11 mouse cellular contexts compared by ENCODE assay signal in the genomic region with DNA sequence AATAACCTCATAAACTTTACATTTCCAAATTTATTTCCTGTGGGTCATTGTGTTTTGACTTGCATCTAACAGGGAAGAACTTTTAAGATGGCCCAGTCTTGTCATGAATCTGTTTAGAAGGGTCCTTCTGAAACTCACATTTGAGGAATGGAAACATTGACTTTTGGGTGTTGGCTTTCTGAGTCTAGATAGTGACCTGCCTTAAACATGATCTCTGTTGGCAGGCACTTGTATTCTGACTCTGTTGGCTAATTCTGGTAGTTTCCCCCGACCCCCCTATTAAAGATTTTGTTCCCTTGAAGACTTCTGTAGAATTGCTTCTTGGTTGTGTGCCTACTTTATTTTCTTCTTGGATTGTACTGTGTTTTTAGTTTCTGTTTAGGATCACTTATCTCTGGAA. TPM values are rescaled to one million over a fixed set of nuclear protein-coding genes. Genes with fewer than 3 reads are reported as not detected.
DNase-seq lines count a peak whose midpoint lies in the region; ATAC-seq lines count a peak whose summit lies in the region.
"Had no signal": no experiment of that assay in that cellular context is flagged by ENCODE, and none has a peak within 500 bp of the region (broad histone marks: within the 10 kb centered on the region; RNA-seq: fewer than 3 reads in every experiment).

No protein-coding gene starts in this region.

- ATAC-seq in heart, embryonic 13.5 days (ENCODE audit: extremely low read depth, insufficient number of reproducible peaks, low FRiP score, low TSS enrichment) = no peak
- no peak for ATAC-seq in lung, embryonic 16.5 days (ENCODE audit: low read depth)
- ATAC-seq in stomach, embryonic 14.5 days (ENCODE audit: insufficient number of reproducible peaks, insufficient read depth, low FRiP score, low read depth) = no peak

- H3K36me3 ChIP-seq in heart, embryonic 13.5 days = no peaks in the 10 kb centered on the region
- no peaks in the 10 kb centered on the region for H3K36me3 ChIP-seq in lung, embryonic 16.5 days (ENCODE audit: control insufficient read depth, insufficient read depth, low read length)
- no peaks in the 10 kb centered on the region for H3K36me3 ChIP-seq in stomach, embryonic 14.5 days (ENCODE audit: control insufficient read depth, insufficient read depth, low read length)
- H3K36me3 ChIP-seq: midbrain, embryonic 12.5 days had no signal

- intact Hi-C loops in heart, postnatal 25 days (cut with DNase I) = loop anchor here (5.0 to 10.0 kb wide), 3 partner anchors 80 to 437 kb away; a partner anchor contains a TSS
- intact Hi-C loops in left cerebral cortex, postnatal 4 days (cut with DNase I) = no loop called here

- peak overlapping the region; percentile 95 for H3K4me3 ChIP-seq in heart, embryonic 13.5 days
- no peak overlapping the region for H3K4me3 ChIP-seq in lung, embryonic 16.5 days (ENCODE audit: low read length)
- no peak overlapping the region for H3K4me3 ChIP-seq in stomach, embryonic 14.5 days (ENCODE audit: low read depth, low read length)

- peaks cover 28% of the 10 kb centered on the region for H3K4me1 ChIP-seq in heart, embryonic 13.5 days
- H3K4me1 ChIP-seq in lung, embryonic 16.5 days (replicated peaks; ENCODE audit: control insufficient read depth, insufficient read depth, low read length) = peaks cover 18% of the 10 kb centered on the region
- H3K4me1 ChIP-seq in stomach, embryonic 14.5 days (ENCODE audit: control insufficient read depth, insufficient read depth, low read length) = peaks cover 14% of the 10 kb centered on the region

- H3K9me3 ChIP-seq in heart, embryonic 13.5 days = no peaks in the 10 kb centered on the region
- no peaks in the 10 kb centered on the region for H3K9me3 ChIP-seq in lung, embryonic 16.5 days (ENCODE audit: control insufficient read depth, low read length)
- no peaks in the 10 kb centered on the region for H3K9me3 ChIP-seq in stomach, embryonic 14.5 days (ENCODE audit: control insufficient read depth, low read depth, low read length)
- H3K9me3 ChIP-seq: midbrain, embryonic 12.5 days had no signal

- whole genome bisulfite sequencing in heart, embryonic 13.5 days = 81% methylated on average over 1 of the region's 1 CpGs
- WGBS in lung, embryonic 16.5 days = 82% methylated on average over 1 of the region's 1 CpGs
- WGBS in stomach, embryonic 14.5 days = 79% methylated on average over 1 of the region's 1 CpGs

- 0 out of 2 replicates have a peak overlapping the region, but pooled peaks have one; percentile 12 for H3K9ac ChIP-seq in heart, embryonic 13.5 days
- H3K9ac ChIP-seq in lung, embryonic 16.5 days (ENCODE audit: low read length) = no peak overlapping the region
- H3K9ac ChIP-seq in stomach, embryonic 14.5 days (replicated peaks; ENCODE audit: low read depth, low read length) = no peak overlapping the region
- H3K9ac ChIP-seq: midbrain, embryonic 12.5 days had no signal

- H3K4me2 ChIP-seq in heart, embryonic 13.5 days = peak overlapping the region; percentile 90
- peak overlapping the region; percentile 36 for H3K4me2 ChIP-seq in lung, embryonic 16.5 days (ENCODE audit: low read depth, low read length)
- peak overlapping the region; percentile 91; the same call in 1 of the 2 replicates for H3K4me2 ChIP-seq in stomach, embryonic 14.5 days (replicated peaks; ENCODE audit: low read depth, low read length)

- H3K27me3 ChIP-seq in heart, embryonic 13.5 days (replicated peaks) = no peaks in the 10 kb centered on the region
- H3K27me3 ChIP-seq in lung, embryonic 16.5 days (ENCODE audit: control insufficient read depth, insufficient read depth, low read depth, low read length) = no peaks in the 10 kb centered on the region
- H3K27me3 ChIP-seq in stomach, embryonic 14.5 days (ENCODE audit: control insufficient read depth, insufficient read depth, low read length) = no peaks in the 10 kb centered on the region
- H3K27me3 ChIP-seq: midbrain, embryonic 12.5 days had no signal

- no peak for DNase-seq in heart, postnatal 25 days (ENCODE audit: low spot score)
- no peak for DNase-seq in lung, postnatal 36 days
- peak; percentile 28 for DNase-seq in induced T-regulatory cell, adult 2 months (ENCODE audit: low read depth)
- DNase-seq in left cerebral cortex, postnatal 4 days = no peak
- no peak for DNase-seq in adipocyte (ENCODE audit: low spot score)
- DNase-seq: thymus, adult 18-20 months had no signal

- H3K27ac ChIP-seq in heart, embryonic 13.5 days (replicated peaks) = no peak overlapping the region
- H3K27ac ChIP-seq in lung, embryonic 16.5 days (ENCODE audit: low read length) = no peak overlapping the region
- no peak overlapping the region for H3K27ac ChIP-seq in stomach, embryonic 14.5 days (ENCODE audit: low read length)
- H3K27ac ChIP-seq: midbrain, embryonic 12.5 days had no signal

RNA-seq across cellular contexts. Expression of a gene that starts 1.9 kb away (rescaled TPM):
- 25.4 and 31.1 TPM in 2 replicates for polyA plus RNA-seq in heart, embryonic 13.5 days (2015; fragmentation: Nextera tagmentation; extraction: Ambion mirVana)
- total RNA-seq in heart, postnatal 25 days (2021) = 10 to 100 TPM; 42.6 to 47.6 TPM
- 42.8 and 47.8 TPM in 2 replicates for polyA plus RNA-seq in lung, embryonic 16.5 days (2015; fragmentation: Nextera tagmentation; extraction: Ambion mirVana)
- polyA plus RNA-seq in stomach, embryonic 14.5 days (2014; fragmentation: Nextera tagmentation; extraction: Ambion mirVana) = 50.4 and 51.9 TPM in 2 replicates
- 100 to 1,000 TPM in 1 of 2 experiments, 10 to 100 TPM in 1; 97.7 to 103 TPM for total RNA-seq in left cerebral cortex, postnatal 4 days (2021)

RNA-seq across cellular contexts. Expression of a gene that starts 47.7 kb away (rescaled TPM):
- polyA plus RNA-seq in heart, embryonic 13.5 days (2015; fragmentation: Nextera tagmentation; extraction: Ambion mirVana) = 0.12 and 0.34 TPM in 2 replicates
- total RNA-seq in heart, postnatal 25 days (2021) = under 1 TPM in 1 of 2 experiments, not detected in 1; 0.59 TPM
- polyA plus RNA-seq in lung, embryonic 16.5 days (2015; fragmentation: Nextera tagmentation; extraction: Ambion mirVana) = 0.13 and 0.18 TPM in 2 replicates
- 0.16 and 0.21 TPM in 2 replicates for polyA plus RNA-seq in stomach, embryonic 14.5 days (2014; fragmentation: Nextera tagmentation; extraction: Ambion mirVana)
- total RNA-seq in left cerebral cortex, postnatal 4 days (2021) = under 1 TPM in 1 of 2 experiments, not detected in 1; 0.46 TPM
- total RNA-seq: granulocyte monocyte progenitor cell, adult 5-6 weeks had no signal

Comparison
In these comparisons a context has a peak if more than half of its experiments do, and no peak if none do; other contexts are left out.
1. H3K4me2 ChIP-seq: peak in every context shown above with its lines; median percentile 91 in stomach, embryonic 14.5 days; 90 in heart, embryonic 13.5 days; 36 in lung, embryonic 16.5 days.